In the genomic region with DNA sequence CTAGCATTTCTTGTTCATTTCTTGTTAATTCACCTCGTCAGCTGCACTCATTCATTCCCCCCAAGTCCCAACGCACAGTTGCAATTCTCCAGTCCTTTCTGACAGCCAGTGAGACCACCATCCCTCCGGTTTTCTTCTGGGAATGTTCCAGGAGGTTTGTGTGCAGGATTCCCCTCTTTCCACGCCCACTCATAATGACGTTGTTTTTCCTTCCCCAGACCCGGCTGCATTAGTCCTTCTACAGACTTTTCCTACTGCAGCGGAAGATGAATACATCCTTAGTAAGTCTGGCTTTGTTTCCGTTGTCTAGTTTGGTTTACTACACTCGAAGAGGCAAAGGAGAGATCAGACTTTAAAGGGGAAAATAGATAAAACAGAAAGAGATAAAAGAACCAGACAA, we compare ENCODE assay signal across 9 mouse cellular contexts. TPM values are rescaled to one million over a fixed set of nuclear protein-coding genes. Genes with fewer than 3 reads are reported as not detected.
DNase-seq lines count a peak whose midpoint lies in the region; ATAC-seq and TF ChIP-seq lines count a peak whose summit lies in the region.
"Had no signal": no experiment of that assay in that cellular context is flagged by ENCODE, and none has a peak within 500 bp of the region (broad histone marks: within the 10 kb centered on the region; RNA-seq: fewer than 3 reads in every experiment).

No protein-coding gene starts in this region.

- H3K36me3 ChIP-seq in lung, postnatal 0 days (ENCODE audit: insufficient read depth, low read length) = peaks cover 12% of the 10 kb centered on the region; the same call in 1 of the 2 replicates
- H3K36me3 ChIP-seq in forebrain, embryonic 12.5 days (replicated peaks) = peaks cover 33% of the 10 kb centered on the region
- peaks cover 41% of the 10 kb centered on the region for H3K36me3 ChIP-seq in limb, embryonic 14.5 days (ENCODE audit: control insufficient read depth, insufficient read depth, low read length)
- H3K36me3 ChIP-seq in stomach, embryonic 15.5 days = peaks cover 25% of the 10 kb centered on the region

- peak overlapping the region; percentile 90 for H3K4me2 ChIP-seq in lung, postnatal 0 days (replicated peaks; ENCODE audit: low read depth, low read length)
- peak overlapping the region; percentile 79 for H3K4me2 ChIP-seq in forebrain, embryonic 12.5 days
- H3K4me2 ChIP-seq in limb, embryonic 14.5 days (replicated peaks; ENCODE audit: low read depth, low read length, severe bottlenecking) = peak overlapping the region; percentile 75
- peak overlapping the region; percentile 83 for H3K4me2 ChIP-seq in stomach, embryonic 15.5 days

- H3K4me1 ChIP-seq in lung, postnatal 0 days (ENCODE audit: insufficient read depth, low read depth, low read length) = peaks cover 6% of the 10 kb centered on the region; the same call in 1 of the 2 replicates
- peaks cover 24% of the 10 kb centered on the region for H3K4me1 ChIP-seq in forebrain, embryonic 12.5 days
- peaks cover 9% of the 10 kb centered on the region for H3K4me1 ChIP-seq in limb, embryonic 14.5 days (ENCODE audit: control insufficient read depth, insufficient read depth, low read length)
- H3K4me1 ChIP-seq in stomach, embryonic 15.5 days = peaks cover 8% of the 10 kb centered on the region; the same call in 1 of the 2 replicates

- no peak overlapping the region; the same call in none of the 2 replicates for H3K9ac ChIP-seq in lung, postnatal 0 days (replicated peaks; ENCODE audit: low read depth)
- H3K9ac ChIP-seq in forebrain, embryonic 12.5 days = peak overlapping the region; percentile 91
- H3K9ac ChIP-seq in limb, embryonic 14.5 days (ENCODE audit: low read depth, low read length, severe bottlenecking) = peak overlapping the region; percentile 93
- peak overlapping the region; percentile 95 for H3K9ac ChIP-seq in stomach, embryonic 15.5 days

- TF ChIP-seq EP300 in lung, postnatal 0 days (IDR thresholded peaks at IDR 0.05) = no peak

- no peak for ATAC-seq in lung, postnatal 0 days
- no peak for ATAC-seq in forebrain, embryonic 12.5 days (ENCODE audit: low FRiP score)
- ATAC-seq in limb, embryonic 14.5 days (ENCODE audit: low FRiP score, low read depth) = no peak
- ATAC-seq in stomach, embryonic 15.5 days (ENCODE audit: insufficient read depth, low FRiP score, low read depth) = no peak

- TF ChIP-seq CTCF in lung, postnatal 0 days (IDR thresholded peaks at IDR 0.05) = no peak

- no peak for TF ChIP-seq POLR2A in limb, embryonic 14.5 days (IDR thresholded peaks at IDR 0.05; ENCODE audit: borderline replicate concordance, extremely low read depth, insufficient read depth, insufficient read length)

- H3K4me3 ChIP-seq in lung, postnatal 0 days (ENCODE audit: low read depth, low read length) = peak overlapping the region; percentile 80; the same call in 1 of the 2 replicates
- peak overlapping the region; percentile 92 for H3K4me3 ChIP-seq in forebrain, embryonic 12.5 days (replicated peaks)
- H3K4me3 ChIP-seq in limb, embryonic 14.5 days (replicated peaks; ENCODE audit: low read length) = peak overlapping the region; percentile 91
- peak overlapping the region; percentile 94 for H3K4me3 ChIP-seq in stomach, embryonic 15.5 days (replicated peaks)

- no peak for DNase-seq in lung, postnatal 0 days (ENCODE audit: low spot score)
- DNase-seq in lung, postnatal 36 days = no peak
- peak; percentile 9 for DNase-seq in limb, embryonic 14.5 days (ENCODE audit: low spot score)
- no peak for DNase-seq in embryo, embryonic 10.5 days (ENCODE audit: low spot score)
- no peak for DNase-seq in urinary bladder, postnatal 25 days (ENCODE audit: low spot score)
- DNase-seq in layer of hippocampus, adult 18-20 months (ENCODE audit: low spot score in 2 of 2) = no peak
- DNase-seq: kidney, adult 11 months had no signal

- 25% methylated on average over 9 of the region's 9 CpGs for WGBS in lung, postnatal 0 days
- 54% methylated on average over 9 of the region's 9 CpGs for WGBS in forebrain, embryonic 12.5 days
- 45% methylated on average over 9 of the region's 9 CpGs for WGBS in limb, embryonic 14.5 days
- WGBS in stomach, embryonic 15.5 days = 38% methylated on average over 9 of the region's 9 CpGs

- H3K9me3 ChIP-seq in lung, postnatal 0 days (ENCODE audit: low read length) = no peaks in the 10 kb centered on the region
- H3K9me3 ChIP-seq in forebrain, embryonic 12.5 days = no peaks in the 10 kb centered on the region
- H3K9me3 ChIP-seq in limb, embryonic 14.5 days (ENCODE audit: control insufficient read depth, low read length) = no peaks in the 10 kb centered on the region
- H3K9me3 ChIP-seq in stomach, embryonic 15.5 days = no peaks in the 10 kb centered on the region

- no peak overlapping the region for H3K27ac ChIP-seq in lung, postnatal 0 days (ENCODE audit: low read length)
- no peak overlapping the region for H3K27ac ChIP-seq in forebrain, embryonic 12.5 days
- no peak overlapping the region for H3K27ac ChIP-seq in limb, embryonic 14.5 days (replicated peaks; ENCODE audit: low read depth, low read length)
- H3K27ac ChIP-seq in stomach, embryonic 15.5 days = no peak overlapping the region

- no peaks in the 10 kb centered on the region for H3K27me3 ChIP-seq in lung, postnatal 0 days (replicated peaks; ENCODE audit: insufficient read depth, low read length)
- H3K27me3 ChIP-seq in forebrain, embryonic 12.5 days = no peaks in the 10 kb centered on the region
- no peaks in the 10 kb centered on the region for H3K27me3 ChIP-seq in limb, embryonic 14.5 days (ENCODE audit: control insufficient read depth, insufficient read depth, low read length)
- no peaks in the 10 kb centered on the region for H3K27me3 ChIP-seq in stomach, embryonic 15.5 days (replicated peaks)

RNA-seq across cellular contexts. Expression of a gene that starts 1.1 kb away (rescaled TPM):
- 6.7 and 7.5 TPM in 2 replicates for polyA plus RNA-seq in lung, postnatal 0 days (2015; fragmentation: Nextera tagmentation; extraction: Ambion mirVana)
- 28.5 and 29.1 TPM in 2 replicates for polyA plus RNA-seq in forebrain, embryonic 12.5 days (2016; fragmentation: Nextera tagmentation; extraction: Ambion mirVana)
- 25.2 and 30.9 TPM in 2 replicates for polyA plus RNA-seq in limb, embryonic 14.5 days (2012; rRNA removed)
- 19.1 and 22.2 TPM in 2 replicates for polyA plus RNA-seq in limb, embryonic 14.5 days (2014; fragmentation: Nextera tagmentation; extraction: Ambion mirVana)
- 12.8 and 13.2 TPM in 2 replicates for polyA plus RNA-seq in stomach, embryonic 15.5 days (2015; fragmentation: Nextera tagmentation; extraction: Ambion mirVana)
- 10 to 100 TPM; 31.6 to 36.7 TPM for total RNA-seq in layer of hippocampus, adult 18-20 months (2021)

RNA-seq across cellular contexts. Expression of a gene that starts 9.3 kb away (rescaled TPM):
- not detected in 2 replicates for polyA plus RNA-seq in lung, postnatal 0 days (2015; fragmentation: Nextera tagmentation; extraction: Ambion mirVana)
- not detected in 2 replicates for polyA plus RNA-seq in forebrain, embryonic 12.5 days (2016; fragmentation: Nextera tagmentation; extraction: Ambion mirVana)
- not detected in 2 replicates for polyA plus RNA-seq in limb, embryonic 14.5 days (2012; rRNA removed)
- not detected in 2 replicates for polyA plus RNA-seq in limb, embryonic 14.5 days (2014; fragmentation: Nextera tagmentation; extraction: Ambion mirVana)
- polyA plus RNA-seq in stomach, embryonic 15.5 days (2015; fragmentation: Nextera tagmentation; extraction: Ambion mirVana) = not detected in 2 replicates
- total RNA-seq in layer of hippocampus, adult 18-20 months (2021) = not detected

RNA-seq across cellular contexts. Expression of a gene that starts 33.8 kb away (rescaled TPM):
- 1.4 and 1.6 TPM in 2 replicates for polyA plus RNA-seq in lung, postnatal 0 days (2015; fragmentation: Nextera tagmentation; extraction: Ambion mirVana)
- 13.2 and 13.9 TPM in 2 replicates for polyA plus RNA-seq in forebrain, embryonic 12.5 days (2016; fragmentation: Nextera tagmentation; extraction: Ambion mirVana)
- 9.1 and 12.2 TPM in 2 replicates for polyA plus RNA-seq in limb, embryonic 14.5 days (2012; rRNA removed)
- 2.8 and 4.1 TPM in 2 replicates for polyA plus RNA-seq in limb, embryonic 14.5 days (2014; fragmentation: Nextera tagmentation; extraction: Ambion mirVana)
- 3.0 and 3.3 TPM in 2 replicates for polyA plus RNA-seq in stomach, embryonic 15.5 days (2015; fragmentation: Nextera tagmentation; extraction: Ambion mirVana)
- 10 to 100 TPM; 23.7 to 24.7 TPM for total RNA-seq in layer of hippocampus, adult 18-20 months (2021)

RNA-seq across cellular contexts. Expression of a gene that starts 55.2 kb away (rescaled TPM):
- polyA plus RNA-seq in lung, postnatal 0 days (2015; fragmentation: Nextera tagmentation; extraction: Ambion mirVana) = not detected in 2 replicates
- polyA plus RNA-seq in forebrain, embryonic 12.5 days (2016; fragmentation: Nextera tagmentation; extraction: Ambion mirVana) = not detected in 2 replicates
- not detected in 2 replicates for polyA plus RNA-seq in limb, embryonic 14.5 days (2012; rRNA removed)
- not detected in 2 replicates for polyA plus RNA-seq in limb, embryonic 14.5 days (2014; fragmentation: Nextera tagmentation; extraction: Ambion mirVana)
- polyA plus RNA-seq in stomach, embryonic 15.5 days (2015; fragmentation: Nextera tagmentation; extraction: Ambion mirVana) = 0.09 TPM in 1 of 2 replicates, not detected in the other
- total RNA-seq in layer of hippocampus, adult 18-20 months (2021) = not detected

RNA-seq across cellular contexts. Expression of a gene that starts 55.5 kb away (rescaled TPM):
- polyA plus RNA-seq in lung, postnatal 0 days (2015; fragmentation: Nextera tagmentation; extraction: Ambion mirVana) = 8.0 and 9.1 TPM in 2 replicates
- 17.5 and 17.9 TPM in 2 replicates for polyA plus RNA-seq in forebrain, embryonic 12.5 days (2016; fragmentation: Nextera tagmentation; extraction: Ambion mirVana)
- polyA plus RNA-seq in limb, embryonic 14.5 days (2012; rRNA removed) = 21.0 TPM in 2 replicates
- 8.8 and 12.6 TPM in 2 replicates for polyA plus RNA-seq in limb, embryonic 14.5 days (2014; fragmentation: Nextera tagmentation; extraction: Ambion mirVana)
- 10.5 and 11.1 TPM in 2 replicates for polyA plus RNA-seq in stomach, embryonic 15.5 days (2015; fragmentation: Nextera tagmentation; extraction: Ambion mirVana)
- total RNA-seq in layer of hippocampus, adult 18-20 months (2021) = 10 to 100 TPM; 14.3 to 15.1 TPM
